Mouse (Mus musculus) hindbrain, embryonic 13.5 days (tissue): ENCODE data around the gene Rnf20. TPM values are rescaled to one million over a fixed set of nuclear protein-coding genes. Genes with fewer than 3 reads are reported as not detected.

Experiments used
- ATAC-seq: fragments of 200-750 bp; cut with Nextera tagmentation; 2 replicates; pipeline ENCODE4 v1.8.0; 2017; ENCODE audit warnings: moderate TSS enrichment; ENCODE audit not compliant: low FRiP score
- H3K27ac ChIP-seq: fragments of 300-500 bp; sonication (generic); 2 replicates; pipeline ENCODE4 v1.5.1; 2015; ENCODE audit warnings: inconsistent platforms, mild to moderate bottlenecking, moderate library complexity
- H3K27me3 ChIP-seq: fragments of 300-500 bp; sonication (generic); 2 replicates; pipeline ENCODE4 v1.6.1; 2015; ENCODE audit warnings: mild to moderate bottlenecking, inconsistent platforms
- H3K36me3 ChIP-seq: fragments of 300-500 bp; sonication (generic); 2 replicates; pipeline ENCODE4 v1.6.1; 2015; ENCODE audit warnings: mild to moderate bottlenecking, inconsistent platforms
- H3K4me1 ChIP-seq: fragments of 300-500 bp; sonication (generic); replicated peaks from 2 replicates; pipeline ENCODE4 v1.6.1; 2015; ENCODE audit warnings: inconsistent platforms
- H3K4me2 ChIP-seq: fragments of 300-500 bp; sonication (generic); 2 replicates; pipeline ENCODE4 v1.6.1; 2015; ENCODE audit warnings: inconsistent platforms, mild to moderate bottlenecking, moderate library complexity
- H3K4me3 ChIP-seq: fragments of 300-500 bp; sonication (generic); 2 replicates; pipeline ENCODE4 v1.5.1; 2015; ENCODE audit warnings: mild to moderate bottlenecking, inconsistent platforms
- H3K9ac ChIP-seq: fragments of 300-500 bp; sonication (generic); 2 replicates; pipeline ENCODE4 v1.6.1; 2015; ENCODE audit warnings: mild to moderate bottlenecking, inconsistent platforms
- H3K9me3 ChIP-seq: fragments of 300-500 bp; sonication (generic); 2 replicates; pipeline ENCODE4 v1.6.1; 2016; ENCODE audit warnings: inconsistent platforms
- WGBS: fragments of 180-500 bp; shearing (Covaris S2); methylation state at CpG from one replicate; pipeline ENCODE4 v1.1.7; 2015; 5-methylcytosine and 5-hydroxymethylcytosine counted together
- polyA plus RNA-seq: library from polyadenylated mRNA; unstranded; fragments of >200 nt; fragmentation: Nextera tagmentation; extraction: Ambion mirVana; gene quantifications from 2 replicates; pipeline ENCODE4 v1.2.1, GENCODE M21; 2015

Rnf20 gene
- 57.8 and 58.4 TPM in 2 replicates for polyA plus RNA-seq

- Histone ChIP-seq H3K4me2 (peak within 1 kb of the TSS; percentile 82), H3K4me1 (peaks cover 20% of the 10 kb centered on the region), H3K9me3 (no peaks in the 10 kb centered on the region), H3K27me3 (no peaks in the 10 kb centered on the region), H3K4me3 (peak within 1 kb of the TSS; percentile 81), H3K9ac (peak within 1 kb of the TSS; percentile 85), H3K27ac (peak within 1 kb of the TSS; percentile 92), H3K36me3 (peaks cover 30% of the 10 kb centered on the region)
- 4% methylated on average over 37 of the region's 37 CpGs for WGBS
- peak; percentile 97 for ATAC-seq
Measured at GRCm38 (mm10) chr4:49631319-49632138, at the start of gene Rnf20. Gene Rnf20, plus strand, starts transcription at chr4:49632006.

GRCm38 (mm10) chr4:49583965-49584831, 47.6 kb upstream of the Rnf20 start:
- Histone ChIP-seq H3K4me3 (no peak overlapping the region), H3K9me3 (no peaks in the 10 kb centered on the region), H3K4me1 (peaks cover 9% of the 10 kb centered on the region; the same call in 1 of the 2 replicates), H3K36me3 (peaks cover 28% of the 10 kb centered on the region), H3K27me3 (no peaks in the 10 kb centered on the region), H3K4me2 (no peak overlapping the region), H3K27ac (no peak overlapping the region), H3K9ac (no peak overlapping the region)
- no peak for ATAC-seq
- 71% methylated on average over 14 of the region's 14 CpGs for WGBS

GRCm38 (mm10) chr4:49585524-49586101, 46.2 kb upstream of the Rnf20 start:
- Histone ChIP-seq H3K4me2 (no peak overlapping the region), H3K4me1 (peaks cover 9% of the 10 kb centered on the region; the same call in 1 of the 2 replicates), H3K27me3 (no peaks in the 10 kb centered on the region), H3K9ac (no peak overlapping the region), H3K9me3 (no peaks in the 10 kb centered on the region), H3K27ac (no peak overlapping the region), H3K36me3 (peaks cover 28% of the 10 kb centered on the region), H3K4me3 (no peak overlapping the region)
- peak; percentile 32; the same call in 1 of the 2 replicates for ATAC-seq
- WGBS: 91% methylated on average over 7 of the region's 7 CpGs

- no peak overlapping the region for H3K27ac ChIP-seq
- no peaks in the 10 kb centered on the region for H3K27me3 ChIP-seq
- WGBS: 92% methylated on average over 10 of the region's 10 CpGs
- no peaks in the 10 kb centered on the region for H3K9me3 ChIP-seq
- H3K9ac ChIP-seq: no peak overlapping the region
- ATAC-seq: no peak
- peaks cover 9% of the 10 kb centered on the region; the same call in 1 of the 2 replicates for H3K4me1 ChIP-seq
- H3K4me2 ChIP-seq: no peak overlapping the region
- no peak overlapping the region for H3K4me3 ChIP-seq
- H3K36me3 ChIP-seq: peaks cover 28% of the 10 kb centered on the region
Measured at GRCm38 (mm10) chr4:49586811-49587210, 45.0 kb upstream of the Rnf20 start.

- H3K36me3 ChIP-seq: peaks cover 20% of the 10 kb centered on the region
- no peaks in the 10 kb centered on the region for H3K27me3 ChIP-seq
- no peak overlapping the region for H3K4me3 ChIP-seq
- WGBS: 89% methylated on average over 2 of the region's 2 CpGs
- no peaks in the 10 kb centered on the region for H3K9me3 ChIP-seq
- H3K4me1 ChIP-seq: peaks cover 1% of the 10 kb centered on the region; the same call in 1 of the 2 replicates
- ATAC-seq: no peak
- no peak overlapping the region for H3K4me2 ChIP-seq
- no peak overlapping the region for H3K27ac ChIP-seq
- H3K9ac ChIP-seq: no peak overlapping the region
Measured at GRCm38 (mm10) chr4:49590152-49590551, 41.7 kb upstream of the Rnf20 start.

GRCm38 (mm10) chr4:49596846-49597182, 35.0 kb upstream of the Rnf20 start:
- H3K4me1 ChIP-seq: peaks cover 13% of the 10 kb centered on the region
- peak overlapping the region; percentile 84 for H3K4me2 ChIP-seq
- no peaks in the 10 kb centered on the region for H3K9me3 ChIP-seq
- no peaks in the 10 kb centered on the region for H3K27me3 ChIP-seq
- WGBS: under 1% methylated on average over 20 of the region's 20 CpGs
- peak overlapping the region; percentile 95 for H3K27ac ChIP-seq
- H3K9ac ChIP-seq: peak overlapping the region; percentile 92
- ATAC-seq: no peak; the same call in 1 of the 2 replicates
- H3K4me3 ChIP-seq: peak overlapping the region; percentile 89
- H3K36me3 ChIP-seq: no peaks in the 10 kb centered on the region

GRCm38 (mm10) chr4:49597183-49598100, 34.4 kb upstream of the Rnf20 start, which contains the start of gene Tmem246:
Gene Tmem246, minus strand, starts transcription at chr4:49597876.
- H3K9me3 ChIP-seq: no peaks in the 10 kb centered on the region
- H3K4me3 ChIP-seq: peak within 1 kb of the TSS; percentile 89
- WGBS: under 1% methylated on average over 58 of the region's 77 CpGs
- H3K4me1 ChIP-seq: peaks cover 13% of the 10 kb centered on the region
- peak within 1 kb of the TSS; percentile 92 for H3K9ac ChIP-seq
- ATAC-seq: peak; percentile 95
- H3K27ac ChIP-seq: peak within 1 kb of the TSS; percentile 95
- H3K36me3 ChIP-seq: no peaks in the 10 kb centered on the region
- H3K27me3 ChIP-seq: no peaks in the 10 kb centered on the region
- peak within 1 kb of the TSS; percentile 84 for H3K4me2 ChIP-seq

GRCm38 (mm10) chr4:49603161-49603560, 28.6 kb upstream of the Rnf20 start:
- 87% methylated on average over 2 of the region's 2 CpGs for WGBS
- Histone ChIP-seq H3K4me2 (no peak overlapping the region), H3K4me1 (peaks cover under 1% of the 10 kb centered on the region), H3K9ac (no peak overlapping the region), H3K27me3 (no peaks in the 10 kb centered on the region), H3K9me3 (no peaks in the 10 kb centered on the region), H3K27ac (no peak overlapping the region), H3K36me3 (no peaks in the 10 kb centered on the region), H3K4me3 (no peak overlapping the region)
- no peak for ATAC-seq

GRCm38 (mm10) chr4:49604016-49604546, 27.7 kb upstream of the Rnf20 start:
- H3K4me1 ChIP-seq: no peaks in the 10 kb centered on the region
- H3K36me3 ChIP-seq: no peaks in the 10 kb centered on the region
- no peak overlapping the region for H3K4me3 ChIP-seq
- H3K27me3 ChIP-seq: no peaks in the 10 kb centered on the region
- WGBS: 71% methylated on average over 1 of the region's 1 CpGs
- ATAC-seq: no peak
- no peak overlapping the region for H3K27ac ChIP-seq
- H3K4me2 ChIP-seq: no peak overlapping the region
- no peak overlapping the region for H3K9ac ChIP-seq
- no peaks in the 10 kb centered on the region for H3K9me3 ChIP-seq

- 92% methylated on average over 5 of the region's 5 CpGs for WGBS
- Histone ChIP-seq H3K4me2 (no peak overlapping the region), H3K9me3 (no peaks in the 10 kb centered on the region), H3K9ac (no peak overlapping the region), H3K4me1 (no peaks in the 10 kb centered on the region), H3K27me3 (no peaks in the 10 kb centered on the region), H3K27ac (no peak overlapping the region), H3K36me3 (no peaks in the 10 kb centered on the region), H3K4me3 (no peak overlapping the region)
- no peak for ATAC-seq
Measured at GRCm38 (mm10) chr4:49604616-49605015, 27.2 kb upstream of the Rnf20 start.

GRCm38 (mm10) chr4:49605459-49605858, 26.3 kb upstream of the Rnf20 start:
- Histone ChIP-seq H3K9ac (no peak overlapping the region), H3K36me3 (no peaks in the 10 kb centered on the region), H3K9me3 (no peaks in the 10 kb centered on the region), H3K27me3 (no peaks in the 10 kb centered on the region), H3K4me2 (no peak overlapping the region), H3K4me3 (no peak overlapping the region), H3K4me1 (no peaks in the 10 kb centered on the region), H3K27ac (no peak overlapping the region)
- 83% methylated on average over 1 of the region's 1 CpGs for WGBS
- no peak for ATAC-seq
